Mouse (Mus musculus): Measurements from ENCODE around the gene Rras2.

Gene Rras2

DNA sequence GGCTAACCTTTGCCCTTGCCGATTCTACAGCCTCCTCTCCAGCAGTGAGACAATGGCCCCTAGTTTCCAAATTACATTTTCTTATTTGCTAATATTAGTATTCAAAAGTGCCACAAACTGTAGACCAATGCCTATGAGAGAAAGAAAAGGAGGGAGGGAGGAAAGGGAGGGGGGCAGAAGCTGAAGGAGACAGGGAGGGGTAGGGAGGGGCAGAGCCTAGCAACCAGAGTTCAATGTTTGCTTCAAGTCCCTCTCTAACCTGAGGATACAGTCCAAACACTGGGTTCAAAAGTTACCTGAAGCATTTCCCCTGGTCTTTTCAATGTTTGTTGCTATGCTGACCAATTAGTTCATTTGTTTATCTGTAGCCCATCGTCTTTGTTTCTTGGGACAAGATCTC is 7.1 kb downstream of the Rras2 start:
- no peak for DNase-seq

DNA sequence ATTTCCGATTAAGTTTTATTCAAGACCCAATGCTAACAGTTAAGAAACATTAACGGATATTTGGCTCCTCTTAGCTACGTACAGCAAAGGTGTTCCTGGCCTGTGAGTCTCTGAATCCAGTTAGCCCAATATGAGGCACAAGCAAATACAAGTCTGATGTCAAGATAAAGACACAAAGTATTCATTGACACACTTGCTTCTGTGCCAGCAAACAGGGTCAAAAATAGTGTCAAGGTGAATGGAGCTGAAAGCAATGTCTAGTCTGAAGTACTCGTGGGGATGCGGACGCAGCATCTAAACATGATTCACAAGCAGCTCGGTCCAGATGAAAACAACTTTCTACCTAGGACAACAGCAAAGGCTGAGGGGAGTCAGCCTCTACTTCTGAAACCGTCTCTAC is 11.7 kb downstream of the Rras2 start:
- no peak for DNase-seq

DNA sequence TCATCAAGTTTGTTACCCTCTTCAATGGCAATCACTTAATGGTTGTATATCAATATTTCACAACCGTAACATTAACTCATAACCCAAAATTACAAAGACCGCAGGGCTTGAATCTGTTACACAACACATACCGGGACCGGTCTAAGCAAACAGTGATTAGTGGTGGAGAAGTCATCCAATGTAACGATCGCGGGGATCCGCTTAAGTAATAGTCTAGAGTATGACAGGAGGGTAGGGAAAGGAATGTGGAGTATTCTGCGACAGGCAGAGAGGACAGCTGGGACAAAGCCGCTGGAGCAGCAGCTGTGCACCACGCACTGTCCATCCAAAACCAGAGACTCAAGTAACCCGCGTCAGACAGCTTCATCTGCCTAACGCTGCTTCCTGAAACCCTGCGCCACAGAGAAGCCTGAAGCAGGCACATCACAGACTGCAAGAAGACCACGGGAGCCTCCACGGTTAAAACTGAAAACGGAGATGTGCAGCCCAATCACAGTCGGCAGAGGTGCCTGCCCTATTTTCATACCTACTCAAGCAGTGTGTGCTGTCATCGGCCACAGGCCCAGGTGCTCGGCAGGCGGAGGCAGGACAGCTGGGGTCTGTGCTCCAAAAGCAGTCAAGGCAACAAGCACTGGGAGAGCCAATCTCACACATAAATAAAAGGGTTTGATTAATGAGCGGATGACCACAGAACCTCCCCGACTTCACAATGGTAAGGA is 13.8 kb downstream of the Rras2 start:
- DNase-seq = no peak

DNA sequence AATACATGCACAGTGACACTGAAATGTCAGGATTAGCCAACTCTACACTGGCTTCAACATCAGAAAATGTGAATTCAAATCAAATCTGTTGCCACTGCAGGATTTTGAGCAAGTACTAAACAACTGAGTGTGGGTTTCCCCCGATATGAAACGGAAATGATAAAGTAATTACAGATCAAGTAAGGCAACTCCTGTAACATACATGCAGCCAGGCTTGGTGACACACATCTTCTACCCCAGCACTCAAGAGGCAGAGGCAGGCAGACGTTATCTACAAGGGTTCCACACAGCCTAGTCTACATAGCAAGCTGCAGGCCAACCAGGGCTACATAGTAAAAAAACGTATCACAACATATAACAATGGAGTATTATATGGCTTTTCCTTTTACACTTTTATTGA is 14.4 kb downstream of the Rras2 start:
- DNase-seq = no peak

DNA sequence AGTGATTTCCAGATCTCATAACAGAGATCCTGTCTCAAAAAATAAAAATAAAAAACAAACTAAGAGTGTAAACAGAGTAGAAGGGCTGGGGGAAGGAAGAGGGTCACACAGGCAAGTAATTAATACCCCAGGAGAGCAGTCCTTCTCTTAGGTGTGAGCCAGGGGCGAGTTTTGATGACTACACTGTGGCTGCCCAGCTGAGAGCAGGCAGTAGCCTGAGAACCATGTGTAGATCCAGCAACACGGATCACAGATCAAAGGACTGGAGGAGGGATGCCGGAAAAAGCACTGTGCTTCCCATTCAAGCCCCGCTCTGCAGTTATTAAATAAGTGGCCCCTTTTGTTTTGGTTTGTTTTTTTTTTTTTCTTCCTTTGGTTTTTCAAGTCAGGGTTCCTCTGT is 15.0 kb downstream of the Rras2 start:
- no peak for DNase-seq

DNA sequence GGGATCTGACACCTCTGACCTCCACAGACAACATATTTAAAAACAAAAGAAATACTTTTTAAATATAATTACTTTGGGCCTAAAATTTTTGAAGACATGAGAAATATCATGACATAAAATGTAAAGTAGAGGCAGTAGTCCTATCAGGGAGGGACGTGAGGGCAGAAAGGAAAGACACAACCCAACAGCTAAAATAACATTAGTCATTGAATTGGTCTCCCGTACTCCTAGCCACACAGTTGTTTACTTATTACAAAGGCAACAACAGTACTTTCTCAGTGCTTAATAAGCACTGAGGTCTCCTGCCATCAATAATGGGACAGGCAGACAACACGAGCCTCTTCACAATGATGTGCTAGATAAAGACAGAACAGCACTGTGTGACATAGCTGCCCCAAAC is 16.2 kb downstream of the Rras2 start:
- no peak for DNase-seq

DNA sequence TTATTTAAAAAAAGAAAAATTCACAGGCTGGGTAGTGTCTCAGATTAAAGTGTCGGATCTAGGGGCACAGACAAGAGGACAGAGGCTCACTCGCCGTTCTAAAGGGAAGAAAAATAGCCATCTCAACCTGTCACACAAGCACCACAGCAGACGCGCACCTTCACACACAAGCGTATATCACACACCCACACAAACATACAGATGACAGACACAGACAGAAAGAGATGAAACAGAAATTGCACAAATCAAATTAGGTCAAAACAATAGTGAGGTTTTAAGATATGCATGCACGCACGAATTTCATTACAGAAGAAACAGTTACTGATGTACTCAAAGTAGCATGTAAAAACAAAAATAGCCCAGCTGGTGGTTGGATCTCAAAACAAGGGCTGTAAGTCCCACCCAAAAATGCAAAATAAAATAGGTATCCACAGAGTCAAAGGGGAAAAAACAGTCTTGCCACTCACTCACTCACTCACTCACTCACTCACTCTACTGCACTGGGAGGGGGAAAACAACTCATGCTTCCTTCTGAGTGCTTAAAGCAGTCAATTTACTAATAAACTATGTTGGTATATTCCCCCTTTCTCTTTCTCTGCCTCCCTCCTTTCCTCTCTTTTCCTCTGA is 23.9 kb downstream of the Rras2 start:
- DNase-seq = no peak

DNA sequence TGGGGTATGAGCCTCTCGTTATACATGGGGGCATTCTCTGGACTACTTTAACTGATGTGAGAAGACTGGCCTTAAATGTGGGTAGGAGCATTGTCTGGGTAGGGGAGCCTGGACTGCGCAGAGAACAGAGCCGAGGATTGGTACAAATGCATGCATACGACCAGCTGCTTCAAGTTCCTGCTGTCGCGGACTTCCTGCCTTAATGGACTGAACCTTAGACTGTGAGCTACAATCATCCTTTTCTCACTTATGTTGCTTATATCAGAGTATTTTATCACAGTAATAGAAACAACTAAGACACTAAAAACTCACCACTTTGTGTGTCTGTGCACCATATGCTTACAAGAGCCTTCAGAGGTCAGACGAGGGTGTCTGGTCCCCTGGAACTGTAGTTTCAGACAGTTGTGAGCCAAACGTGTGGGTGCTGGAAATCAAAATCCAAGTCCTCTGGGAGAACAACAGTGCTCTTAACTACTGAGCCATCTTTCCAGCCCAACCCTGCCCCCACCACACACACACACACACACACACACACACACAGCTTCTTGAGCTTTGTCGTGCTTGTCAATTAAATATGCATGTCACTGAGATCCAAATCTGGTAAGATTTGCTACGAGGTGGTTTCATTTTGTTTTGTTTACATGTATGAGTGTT is 26.6 kb downstream of the Rras2 start:
- DNase-seq = no peak

DNA sequence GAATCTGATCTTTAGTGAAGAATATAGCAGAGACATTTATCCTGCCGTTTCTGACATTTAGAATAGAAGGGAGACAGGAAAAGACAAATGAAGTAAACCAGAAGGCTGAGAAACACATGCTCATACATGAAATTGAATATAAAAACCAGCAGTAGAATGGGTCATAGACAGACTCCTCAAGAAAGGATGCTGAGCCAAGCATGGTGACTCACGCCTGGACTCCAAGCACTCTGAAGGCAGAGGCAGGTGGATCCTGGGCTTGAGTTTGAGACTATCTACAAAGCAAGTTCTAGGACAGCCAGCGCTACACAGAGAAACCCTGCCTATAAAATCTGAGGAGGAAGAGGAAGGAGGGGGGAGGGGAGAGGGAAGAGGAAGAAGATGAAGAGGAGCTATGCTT is 27.4 kb downstream of the Rras2 start:
- DNase-seq = no peak

DNA sequence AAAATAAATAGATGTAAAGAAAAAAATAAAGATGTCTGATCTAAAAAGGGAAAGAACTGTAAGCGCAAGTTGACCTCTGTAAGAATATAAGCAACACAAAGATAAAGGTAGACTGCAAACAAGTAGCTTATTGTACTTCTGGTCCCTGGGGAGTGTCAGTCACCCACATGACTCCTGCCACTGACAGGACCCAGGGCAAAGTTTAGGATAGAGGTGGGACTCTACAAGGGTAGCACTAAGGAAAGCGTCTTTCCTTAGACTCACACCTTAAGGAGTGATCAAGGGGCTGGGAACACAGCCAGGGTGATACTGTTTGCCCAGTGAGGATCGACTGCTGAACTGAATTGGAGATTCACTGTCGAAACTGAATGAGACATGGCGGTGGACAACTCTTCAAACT is 28.7 kb downstream of the Rras2 start:
- DNase-seq = no peak

DNA sequence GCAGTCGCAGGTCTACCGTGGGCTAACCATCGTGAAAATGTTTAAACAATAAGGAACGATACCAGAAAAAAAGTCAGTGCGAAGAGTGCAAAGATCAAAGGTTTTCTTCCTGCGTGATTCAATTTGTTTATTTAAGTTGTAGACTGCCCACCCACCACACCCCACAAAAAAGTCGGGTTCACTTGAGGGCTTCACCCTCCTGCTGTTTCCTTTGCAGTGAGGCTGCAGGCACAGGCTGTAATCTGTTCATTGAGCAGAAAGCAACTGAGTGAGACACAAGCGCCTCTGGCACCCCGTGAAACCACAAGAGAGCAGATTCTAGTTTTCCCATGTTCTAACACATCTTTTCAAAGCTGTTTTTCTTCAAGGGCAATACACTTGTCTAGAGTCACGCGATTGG is 29.6 kb downstream of the Rras2 start:
- no peak for DNase-seq

DNA sequence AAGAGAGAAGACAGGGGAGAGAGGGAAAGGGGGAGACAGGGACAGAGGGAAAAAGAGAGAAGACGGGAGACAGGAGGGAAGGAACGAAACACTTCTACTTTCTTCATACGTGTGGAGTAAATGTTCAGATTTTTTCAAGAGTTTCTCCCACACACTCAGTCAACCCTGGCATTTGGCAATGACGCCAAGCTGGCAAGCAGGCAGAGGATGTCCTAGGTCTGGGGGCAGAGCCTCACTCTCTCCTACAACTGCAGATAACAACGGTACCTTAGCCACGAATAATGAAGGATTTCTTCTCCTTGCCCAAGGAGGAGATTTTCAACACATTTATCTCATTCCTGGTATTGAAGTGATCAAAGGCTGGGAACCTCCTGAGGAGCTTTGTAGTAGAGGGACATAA is 30.2 kb downstream of the Rras2 start:
- DNase-seq = no peak

DNA sequence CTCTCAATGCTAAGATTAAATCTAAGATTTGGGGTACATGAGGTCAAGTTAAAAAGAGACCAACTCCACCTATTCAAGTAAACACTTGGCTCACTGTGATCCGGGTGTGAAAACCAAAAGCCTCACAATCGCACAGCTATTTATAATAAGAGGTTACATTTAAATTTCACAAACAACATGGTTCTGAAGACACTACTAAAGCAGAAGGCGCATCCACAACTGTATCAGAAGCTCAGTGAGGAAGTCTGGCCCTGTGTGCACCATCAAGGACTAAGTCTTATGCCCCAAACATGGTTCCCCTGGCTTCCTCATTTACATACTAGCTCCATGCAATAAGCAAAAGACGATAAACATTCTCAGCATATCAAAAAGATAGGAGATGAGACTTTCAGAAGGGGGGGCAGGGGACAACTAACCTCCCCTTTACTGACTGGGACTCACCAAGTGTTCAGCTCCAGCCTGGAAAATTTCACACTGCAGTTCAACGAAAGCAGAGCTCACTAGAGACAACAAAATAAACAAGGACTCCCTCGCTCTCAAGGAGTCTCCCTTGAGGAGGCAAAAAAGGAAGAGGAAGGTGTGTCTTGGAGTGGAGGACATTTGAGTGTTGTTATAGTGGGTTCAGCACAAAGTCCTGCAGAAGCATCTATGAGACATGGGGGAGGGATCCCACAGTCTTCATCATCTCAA is 31.4 kb downstream of the Rras2 start:
- DNase-seq = no peak

DNA sequence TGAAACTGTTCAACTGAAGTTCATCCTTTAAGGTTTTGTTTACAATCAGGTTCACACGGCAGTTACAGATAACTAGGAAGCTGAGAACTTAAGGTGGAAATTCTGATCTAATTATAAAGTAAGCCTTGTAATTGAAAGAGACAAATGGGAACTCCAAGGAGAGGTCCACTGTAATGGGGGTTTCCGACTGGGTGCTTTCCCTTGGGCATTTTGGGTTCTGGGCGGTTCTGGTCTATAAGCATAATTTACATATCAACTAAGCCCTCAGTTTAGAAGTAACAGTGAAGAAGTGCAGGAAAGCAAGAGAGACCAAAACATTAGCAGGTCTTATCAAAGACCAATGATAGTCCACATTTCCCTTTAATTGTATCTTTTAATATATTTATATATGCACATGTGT is 33.8 kb downstream of the Rras2 start:
- DNase-seq = no peak

DNA sequence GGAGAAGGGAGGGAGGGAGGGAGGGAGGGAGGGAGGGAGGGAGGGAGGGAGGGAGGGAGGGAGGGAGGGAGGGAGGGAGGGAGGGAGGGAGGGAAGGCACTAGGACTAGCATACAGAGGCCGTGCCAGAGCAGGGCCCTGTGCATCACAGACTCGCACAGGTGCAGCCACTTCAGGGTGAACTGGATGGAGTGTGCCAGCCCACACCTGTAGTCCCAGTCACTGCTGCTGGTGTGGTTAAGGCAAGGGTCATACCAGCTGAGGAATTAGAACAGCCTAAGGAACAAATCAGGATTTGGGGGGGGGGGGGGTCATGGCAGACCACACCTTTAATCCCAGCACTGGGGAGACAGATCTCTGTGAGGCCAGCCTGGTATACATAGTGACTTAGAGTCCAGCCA is 34.5 kb downstream of the Rras2 start:
- no peak for DNase-seq

DNA sequence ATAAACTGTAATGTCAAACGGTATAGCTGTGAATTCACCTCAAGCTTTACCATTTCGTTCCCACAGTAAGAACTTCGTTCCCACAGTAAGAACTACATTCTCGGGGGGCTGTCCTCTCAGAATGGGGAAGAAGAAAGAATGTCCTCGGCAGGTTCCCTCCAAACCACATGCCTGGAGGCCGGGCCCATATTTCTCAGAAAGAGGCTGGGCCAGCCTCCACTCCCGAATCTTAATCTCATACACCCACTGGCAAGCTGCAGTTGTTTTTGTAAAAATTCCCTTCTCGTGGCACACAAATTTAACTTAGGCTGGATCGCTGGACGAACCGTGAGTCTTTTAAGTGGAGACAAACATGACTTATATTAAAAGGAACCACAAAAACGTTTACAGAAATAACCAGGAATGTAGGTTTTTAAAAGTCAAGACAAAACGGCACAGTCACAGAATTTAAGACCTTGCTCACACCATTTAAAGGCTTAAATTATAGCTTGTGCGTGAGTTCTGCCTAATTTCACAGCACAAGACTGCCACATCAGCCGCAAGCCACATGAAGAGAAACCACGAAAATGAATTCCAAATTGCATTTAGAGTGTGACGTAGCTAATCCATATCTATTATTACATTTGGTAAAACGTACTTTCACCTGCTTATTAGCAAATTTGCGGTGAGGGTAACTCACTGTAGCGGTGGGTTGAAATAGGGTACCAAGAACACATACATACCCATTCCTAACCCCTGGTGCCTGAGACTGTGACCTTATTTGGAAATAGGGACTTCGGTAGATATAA is 35.8 kb downstream of the Rras2 start:
- DNase-seq = no peak

DNA sequence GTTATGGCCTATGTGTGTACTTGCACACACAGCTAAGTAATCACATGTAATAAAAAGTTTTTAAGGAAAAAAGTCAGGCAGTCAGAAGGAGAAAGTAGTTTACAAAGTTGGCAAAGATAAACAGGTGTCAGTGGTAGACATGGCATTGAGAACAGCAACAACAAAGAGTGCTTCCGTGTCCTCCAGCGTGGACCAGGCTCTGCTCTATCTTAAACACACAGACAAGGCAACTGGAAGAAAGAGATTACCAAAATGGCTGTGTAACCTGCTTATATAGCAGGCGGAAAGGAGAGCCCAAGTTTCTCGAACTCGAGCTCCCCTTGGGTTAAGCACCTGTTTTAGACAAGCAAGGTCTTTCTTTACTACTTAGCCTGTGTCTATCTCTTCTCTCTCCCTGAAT is 37.3 kb downstream of the Rras2 start:
- DNase-seq = no peak

DNA sequence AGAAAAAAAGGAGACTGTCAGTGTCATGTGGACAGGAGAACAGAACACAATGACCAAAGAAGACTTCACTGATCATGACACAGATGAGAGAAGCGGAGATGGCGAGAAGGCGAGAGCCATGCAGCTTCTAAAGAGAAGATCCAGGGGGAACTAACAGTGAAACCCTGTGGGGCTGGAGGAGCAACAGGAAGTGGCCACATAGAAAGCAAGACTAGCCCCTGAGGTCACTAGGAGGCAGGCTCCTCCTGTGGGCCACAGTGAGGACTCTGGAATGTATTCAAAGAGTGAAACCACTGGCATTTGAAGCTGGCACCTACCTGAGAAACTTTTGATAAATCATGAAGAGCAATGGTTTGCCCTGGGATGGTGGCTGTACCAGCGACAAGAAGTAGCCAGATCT is 38.2 kb downstream of the Rras2 start:
- no peak for DNase-seq

DNA sequence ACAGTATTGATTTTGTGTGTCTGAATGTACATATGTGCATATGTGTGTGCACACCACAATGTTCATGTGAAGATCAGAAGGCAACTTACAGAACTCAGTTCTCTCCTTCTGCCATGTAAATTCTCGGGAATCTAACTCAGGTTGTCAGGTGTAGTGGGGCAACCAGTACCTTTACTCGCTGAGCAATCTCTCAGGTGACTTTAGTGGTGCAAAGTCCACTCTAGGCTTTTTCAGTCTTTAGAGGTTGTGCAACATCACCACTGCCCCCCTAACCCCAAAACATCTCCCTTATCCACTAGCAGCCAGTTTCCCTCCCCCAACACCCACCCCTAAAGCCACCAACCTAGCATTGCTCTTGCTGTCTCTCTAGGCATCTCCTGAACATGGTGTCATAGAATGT is 43.0 kb downstream of the Rras2 start:
- no peak for DNase-seq

DNA sequence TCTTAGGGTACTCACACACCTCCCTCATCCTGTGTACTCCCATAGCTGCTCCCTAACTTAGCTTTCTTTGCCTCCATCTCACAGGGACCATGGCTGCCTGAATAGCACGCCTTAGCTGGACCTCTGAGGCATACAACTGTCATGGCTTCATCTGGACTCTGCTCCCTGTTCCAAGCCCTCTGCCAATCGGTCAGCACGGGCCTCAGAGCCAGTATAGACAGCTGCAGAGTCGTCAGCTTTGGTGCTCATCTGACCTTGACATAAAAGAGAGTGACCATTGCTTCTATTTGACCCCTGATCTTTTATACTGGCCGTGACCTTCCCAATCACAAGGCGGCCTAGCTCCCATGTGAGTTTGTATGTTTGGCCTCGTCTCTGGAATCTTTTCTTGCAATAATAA is 43.4 kb downstream of the Rras2 start:
- DNase-seq = no peak

DNA sequence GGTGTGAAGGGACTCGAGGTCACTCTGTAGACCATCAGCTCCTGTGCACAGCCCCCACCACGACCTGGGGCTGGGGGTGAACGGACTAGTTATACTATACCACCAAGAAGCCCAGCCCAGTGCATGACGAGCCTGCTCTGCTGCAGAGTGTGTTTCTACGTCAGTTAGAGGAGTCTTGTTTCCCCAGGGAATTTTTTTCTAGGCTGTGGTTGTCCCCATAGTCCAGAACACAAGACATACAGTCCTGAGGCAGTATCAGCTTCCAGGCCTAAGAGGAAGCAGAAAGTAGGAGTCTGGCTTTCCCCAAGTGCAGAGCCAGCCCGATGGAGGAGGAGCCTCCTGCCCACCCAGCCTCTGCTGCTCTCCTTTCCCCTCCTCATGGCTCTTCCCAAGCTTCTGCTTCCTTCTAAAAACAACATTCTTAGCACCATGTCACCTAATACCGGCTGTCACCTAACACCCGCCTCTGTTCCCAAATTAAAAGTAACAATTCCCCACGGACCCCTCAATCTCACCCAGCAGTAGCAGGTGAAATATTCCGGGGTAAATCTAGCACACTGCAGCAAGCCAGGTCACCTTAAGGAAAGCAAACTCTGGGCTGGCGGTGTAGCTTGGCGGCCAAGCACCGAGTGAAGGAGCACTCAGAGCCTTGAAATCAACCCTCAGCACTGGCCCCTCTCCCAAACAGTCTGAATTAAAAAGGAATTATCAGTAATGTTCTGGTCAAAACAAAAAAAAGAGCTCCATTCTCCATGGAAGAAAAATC is 45.5 kb downstream of the Rras2 start:
- no peak for DNase-seq

DNA sequence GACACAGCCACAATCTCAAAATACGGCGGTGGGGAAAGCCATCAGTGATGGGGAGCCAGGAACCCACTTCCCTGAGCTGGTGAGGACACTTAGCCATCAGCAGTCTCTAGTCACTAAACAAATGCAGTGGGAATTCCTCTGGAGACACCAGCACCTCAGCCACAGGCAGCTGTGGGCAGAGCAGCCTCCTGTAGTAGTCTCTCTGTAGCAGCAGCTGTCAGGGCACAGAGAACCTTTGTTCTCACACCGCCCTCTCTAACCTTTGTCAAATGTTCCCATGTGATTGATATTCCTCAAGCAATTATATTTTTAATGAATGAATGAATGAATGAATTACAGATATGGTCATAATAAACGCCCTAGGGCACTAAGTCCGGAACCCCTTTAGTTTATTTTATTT is 46.2 kb downstream of the Rras2 start:
- no peak for DNase-seq

Data from cerebellum, adult 11 months (tissue).